Mouse (Mus musculus): ENCODE measurements at regions not wholly inside any gene's neighbourhood (a gene's known extent, or its start where the extent isn't known, plus 50 kb on each side); places are given as distances from the start of the nearest gene placed in this dataset.
A peak's percentile ranks its signal among the peaks of the same experiment; 100 is the strongest.

DNA sequence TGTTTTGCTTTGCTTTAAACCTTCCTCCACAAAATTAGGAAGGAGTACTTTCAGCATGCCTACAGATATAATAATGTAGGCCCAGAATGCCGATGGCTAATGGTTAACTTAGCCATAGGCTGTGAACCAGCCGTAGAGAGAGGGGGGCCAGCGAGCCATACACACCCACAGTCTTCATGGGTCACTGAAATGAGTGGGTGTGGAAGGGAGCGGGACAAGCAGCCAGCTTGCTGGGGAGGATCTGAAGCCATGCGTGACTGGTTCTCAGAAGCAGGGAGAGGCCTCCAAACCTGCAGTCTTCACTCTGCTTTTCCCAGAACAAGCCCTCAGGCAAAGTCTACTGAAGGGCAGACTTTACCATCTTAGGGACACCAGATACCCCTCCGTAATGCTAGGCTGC, 50.8 kb upstream of the Ptpn13 start:
- ATAC-seq (replicated peaks in 1 of 2; ENCODE audit: insufficient read depth in 1 of 2, low FRiP score in 2 of 2, low TSS enrichment in 1 of 2, low read depth in 1 of 2, poor library complexity in 2 of 2, severe bottlenecking in 2 of 2): no peak

DNA sequence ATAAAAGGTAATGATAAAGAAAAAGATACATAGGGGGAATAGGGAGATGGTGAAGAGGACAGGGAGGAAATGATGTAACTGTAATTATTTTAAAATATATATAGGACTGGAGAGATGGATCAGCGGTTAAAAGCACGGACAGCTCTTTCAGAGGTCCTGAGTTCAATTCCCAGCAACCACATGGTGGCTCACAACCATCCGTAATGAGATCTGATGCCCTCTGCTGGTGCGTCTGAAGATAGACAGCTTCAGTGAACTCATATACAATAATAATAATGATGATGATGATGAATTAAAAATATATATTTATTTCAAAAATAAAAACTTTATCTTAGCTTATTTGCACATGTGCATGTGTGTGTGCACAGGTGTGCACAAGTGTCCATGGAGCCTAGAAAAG, 51.9 kb upstream of the Ptpn13 start:
- ATAC-seq (replicated peaks in 1 of 2; ENCODE audit: insufficient read depth in 1 of 2, low FRiP score in 2 of 2, low TSS enrichment in 1 of 2, low read depth in 1 of 2, poor library complexity in 2 of 2, severe bottlenecking in 2 of 2): no peak

DNA sequence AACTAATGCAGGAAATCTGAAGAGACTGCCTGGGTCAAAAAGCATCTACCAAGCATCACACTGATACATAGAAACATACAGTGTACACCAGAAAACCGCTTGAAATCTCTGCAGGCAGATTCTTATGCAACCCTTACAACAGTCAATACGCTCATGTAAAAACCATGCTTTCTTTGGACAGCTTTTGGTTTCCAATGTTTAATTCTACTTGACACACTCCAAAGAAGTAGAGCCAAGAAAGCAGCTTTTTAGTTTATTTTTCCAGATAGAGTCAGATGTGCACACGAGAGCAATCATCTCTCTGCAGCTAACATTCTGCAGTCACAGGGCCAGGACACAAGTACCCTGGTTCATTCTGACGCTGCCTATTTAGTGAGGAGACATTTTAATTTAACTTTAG, 54.5 kb upstream of the Ptpn13 start:
- no peak for ATAC-seq (replicated peaks in 1 of 2; ENCODE audit: insufficient read depth in 1 of 2, low FRiP score in 2 of 2, low TSS enrichment in 1 of 2, low read depth in 1 of 2, poor library complexity in 2 of 2, severe bottlenecking in 2 of 2)

DNA sequence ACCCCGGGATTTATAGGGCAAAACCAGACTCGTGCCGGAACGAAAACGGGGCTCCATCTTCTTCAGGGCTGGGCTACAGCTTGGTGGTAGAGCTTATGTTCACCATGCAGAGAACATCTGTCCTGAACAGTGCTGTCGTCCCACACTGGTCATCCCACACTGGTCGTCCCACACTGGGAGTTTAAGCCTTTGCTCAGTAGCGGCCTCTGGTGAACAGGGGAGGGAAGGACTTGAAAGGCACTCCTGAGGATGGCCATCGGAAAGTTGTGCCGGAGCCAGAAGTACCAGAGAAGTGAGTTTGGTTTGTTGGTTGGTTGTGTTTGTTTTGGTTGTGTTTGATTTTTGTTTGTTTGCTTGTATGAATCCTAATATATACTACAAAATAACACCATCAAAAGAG, 56.0 kb upstream of the Ptpn13 start:
- no peak for ATAC-seq (replicated peaks in 1 of 2; ENCODE audit: insufficient read depth in 1 of 2, low FRiP score in 2 of 2, low TSS enrichment in 1 of 2, low read depth in 1 of 2, poor library complexity in 2 of 2, severe bottlenecking in 2 of 2)

DNA sequence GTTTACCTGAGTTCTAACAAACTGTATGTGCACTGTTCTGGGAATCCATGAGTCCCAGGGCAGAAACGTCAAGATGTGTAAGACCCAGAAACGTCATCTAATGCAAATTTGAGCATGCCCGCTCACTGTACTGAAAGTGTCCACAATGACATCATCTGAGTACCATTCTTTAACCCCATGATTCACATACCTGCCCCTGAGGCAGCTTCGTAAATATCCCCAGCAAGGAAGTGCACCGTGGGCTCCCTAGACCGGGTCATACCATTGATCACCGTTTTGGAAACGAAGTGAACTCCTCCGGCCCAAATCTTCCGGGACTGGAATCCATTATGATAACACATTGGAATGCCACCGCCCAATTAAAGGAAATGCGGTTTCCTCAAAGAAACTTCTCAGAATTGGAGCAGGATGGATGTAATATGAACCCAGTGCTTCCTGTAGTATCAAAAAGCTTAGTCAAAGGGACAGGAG, 57.8 kb upstream of the Ptpn13 start:
- ATAC-seq (replicated peaks in 1 of 2; ENCODE audit: insufficient read depth in 1 of 2, low FRiP score in 2 of 2, low TSS enrichment in 1 of 2, low read depth in 1 of 2, poor library complexity in 2 of 2, severe bottlenecking in 2 of 2): no peak

DNA sequence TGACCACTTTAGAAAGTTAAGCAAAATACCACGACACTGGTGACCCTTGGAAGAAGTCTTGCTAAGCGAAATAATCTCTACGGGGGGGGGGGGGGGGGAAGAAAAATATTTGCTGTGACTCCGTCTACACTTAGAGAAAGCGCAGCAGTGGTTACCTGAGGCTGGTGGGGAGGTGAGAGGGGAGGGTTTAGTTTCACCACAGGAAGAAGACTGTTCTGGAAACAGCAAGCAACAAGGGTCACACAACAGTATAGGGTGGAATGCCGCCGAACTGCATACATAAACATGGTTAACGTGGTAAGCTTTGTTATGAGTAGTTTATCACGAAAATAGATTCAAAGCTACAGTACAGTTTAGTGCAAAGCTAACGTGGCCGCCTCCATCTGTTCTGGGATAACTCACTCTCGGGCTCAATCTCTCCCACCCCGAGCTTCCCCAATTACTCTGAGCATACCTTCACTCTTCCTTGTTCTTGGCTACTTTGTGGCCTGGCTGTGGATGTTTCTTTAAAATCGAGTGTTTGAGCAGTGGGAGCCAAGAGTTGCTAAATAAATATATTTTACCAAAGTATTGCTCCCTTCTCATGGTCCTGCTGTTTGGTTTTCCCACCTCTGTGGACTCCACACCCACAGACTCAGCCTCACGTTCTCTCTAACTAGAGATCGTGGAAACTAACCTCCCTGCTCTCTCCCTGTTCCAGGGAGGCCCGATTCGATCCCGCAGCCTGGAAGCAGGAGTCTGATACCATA, 59.1 kb upstream of the Ptpn13 start:
- no peak for ATAC-seq (replicated peaks in 1 of 2; ENCODE audit: insufficient read depth in 1 of 2, low FRiP score in 2 of 2, low TSS enrichment in 1 of 2, low read depth in 1 of 2, poor library complexity in 2 of 2, severe bottlenecking in 2 of 2)

DNA sequence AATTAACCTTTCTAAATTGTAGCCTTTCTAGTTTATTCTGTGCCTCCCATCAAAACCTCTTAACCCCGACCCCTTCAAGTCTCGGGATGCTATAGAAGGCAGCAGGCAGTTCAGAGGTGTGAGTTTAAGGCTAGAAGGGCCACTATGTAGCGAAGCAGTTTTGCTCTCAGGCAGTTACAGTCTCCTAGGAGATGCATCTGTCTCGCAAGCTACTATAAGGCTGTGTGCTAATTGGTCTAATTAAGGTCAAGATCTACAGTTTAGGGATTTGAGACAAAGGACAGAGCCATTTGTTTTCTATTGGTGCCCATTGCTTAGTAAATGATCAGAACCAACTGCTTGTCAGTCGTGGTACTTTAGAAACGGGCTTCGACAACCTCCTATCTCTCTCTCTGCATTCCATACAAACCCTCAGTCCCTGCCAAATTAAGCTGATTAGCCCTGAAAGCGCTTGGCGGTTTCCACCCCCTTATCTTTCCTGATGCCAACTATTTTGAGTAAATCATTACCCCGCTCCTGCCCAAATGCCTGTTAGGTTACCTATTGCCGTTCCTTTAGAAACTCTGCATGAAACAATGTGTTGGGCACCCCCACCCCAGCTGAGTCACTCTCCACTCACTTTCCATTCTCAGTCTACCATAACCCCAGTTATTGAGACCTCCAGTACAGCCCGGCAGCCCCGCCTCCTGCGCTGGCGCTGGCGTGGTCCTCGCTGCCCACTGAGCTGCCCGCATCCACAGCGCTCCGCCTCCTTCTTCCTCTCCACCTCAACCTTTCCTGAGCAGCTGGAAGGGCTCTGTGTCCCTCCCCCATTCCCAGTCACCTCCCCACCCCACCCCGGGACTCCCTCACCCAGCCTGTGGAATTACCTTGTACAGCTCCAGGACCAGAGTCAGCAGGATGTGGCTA, 59.9 kb upstream of the Ptpn13 start:
- no peak for ATAC-seq (replicated peaks in 1 of 2; ENCODE audit: insufficient read depth in 1 of 2, low FRiP score in 2 of 2, low TSS enrichment in 1 of 2, low read depth in 1 of 2, poor library complexity in 2 of 2, severe bottlenecking in 2 of 2)

DNA sequence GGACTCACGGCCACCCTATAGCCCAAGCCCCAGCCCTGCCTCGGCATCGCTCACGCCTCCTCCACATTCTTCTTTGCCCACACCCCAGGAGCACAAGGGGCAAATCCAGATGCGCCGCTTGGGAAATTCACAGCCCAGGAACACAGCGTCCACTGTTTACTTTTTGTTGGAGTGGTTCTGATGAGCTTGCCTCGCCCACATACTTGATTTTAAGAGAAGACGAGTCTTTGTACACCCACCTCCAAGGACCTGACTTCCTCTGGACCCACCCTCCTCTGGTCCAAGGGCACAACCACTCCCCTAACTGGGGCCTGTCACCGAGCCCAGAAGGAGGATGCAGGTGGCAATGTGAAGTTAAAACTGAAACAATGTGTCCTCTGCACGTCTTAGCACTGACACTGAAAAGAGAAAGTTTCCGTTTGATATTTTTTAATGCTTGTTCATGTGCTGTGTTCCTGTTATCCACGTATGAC, 64.2 kb upstream of the Ptpn13 start:
- ATAC-seq (replicated peaks in 1 of 2; ENCODE audit: insufficient read depth in 1 of 2, low FRiP score in 2 of 2, low TSS enrichment in 1 of 2, low read depth in 1 of 2, poor library complexity in 2 of 2, severe bottlenecking in 2 of 2): peak; percentile 18 to 37; a peak in 3 of 4 replicates

DNA sequence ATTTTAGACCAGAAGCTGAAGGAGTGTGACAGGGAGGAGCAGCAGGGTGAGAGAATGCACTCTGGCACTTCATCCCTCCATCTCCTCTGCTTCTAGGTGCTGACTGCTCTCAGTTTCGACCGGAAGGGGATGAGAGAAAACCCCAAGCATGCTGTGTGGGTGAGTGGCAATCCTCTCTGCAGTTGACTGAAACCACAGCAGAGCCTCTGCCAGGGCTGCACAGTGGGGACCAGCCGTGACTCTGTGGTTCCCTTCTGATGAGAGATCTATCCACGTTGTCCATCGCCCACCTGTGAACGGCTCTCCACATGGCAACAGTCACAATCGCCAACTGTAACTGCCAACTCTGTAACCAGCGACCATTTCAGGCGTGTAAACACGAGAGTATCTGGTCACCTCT, 64.6 kb upstream of the Ptpn13 start:
- ATAC-seq (replicated peaks in 1 of 2; ENCODE audit: insufficient read depth in 1 of 2, low FRiP score in 2 of 2, low TSS enrichment in 1 of 2, low read depth in 1 of 2, poor library complexity in 2 of 2, severe bottlenecking in 2 of 2): peak; percentile 32 to 51

DNA sequence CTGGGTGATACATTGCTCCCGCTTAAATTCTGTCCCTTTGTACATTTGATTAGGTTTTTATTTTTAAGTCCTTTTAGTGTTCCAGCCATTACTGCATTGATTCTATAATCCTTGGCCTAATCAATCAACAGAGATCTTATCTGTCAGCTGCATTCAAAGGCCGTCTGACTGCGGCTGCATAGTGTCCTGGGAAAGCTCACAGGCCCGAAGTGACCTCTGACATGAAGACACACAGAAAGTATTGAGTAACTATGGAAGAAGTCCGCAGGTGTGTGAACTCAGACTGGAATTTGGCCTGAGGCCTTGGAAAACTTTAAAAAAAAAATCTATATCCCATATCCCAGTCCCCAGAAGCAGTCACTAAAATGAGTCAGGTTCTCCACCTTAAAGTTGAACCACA, 67.4 kb upstream of the Ptpn13 start:
- no peak for ATAC-seq (replicated peaks in 1 of 2; ENCODE audit: insufficient read depth in 1 of 2, low FRiP score in 2 of 2, low TSS enrichment in 1 of 2, low read depth in 1 of 2, poor library complexity in 2 of 2, severe bottlenecking in 2 of 2)

DNA sequence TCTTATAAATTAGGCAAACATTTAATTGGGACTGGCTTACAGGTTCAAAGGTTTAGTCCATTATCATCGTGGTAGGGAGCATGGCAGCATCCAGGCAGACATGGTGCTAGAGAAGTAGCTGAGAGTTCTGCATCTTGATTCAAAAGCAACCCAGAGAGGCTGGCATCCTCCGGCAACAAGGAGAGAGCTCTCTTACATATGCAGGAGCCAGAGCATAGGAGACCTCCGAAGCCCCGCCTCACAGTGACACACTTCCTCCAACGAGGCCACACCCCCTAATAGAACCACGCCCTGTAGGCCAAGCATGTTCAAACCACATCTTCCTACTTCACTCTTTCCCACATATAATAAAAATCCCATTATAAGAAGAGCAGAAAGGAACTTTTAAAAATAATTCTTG, 68.5 kb upstream of the Ptpn13 start:
- ATAC-seq (replicated peaks in 1 of 2; ENCODE audit: insufficient read depth in 1 of 2, low FRiP score in 2 of 2, low TSS enrichment in 1 of 2, low read depth in 1 of 2, poor library complexity in 2 of 2, severe bottlenecking in 2 of 2): no peak

DNA sequence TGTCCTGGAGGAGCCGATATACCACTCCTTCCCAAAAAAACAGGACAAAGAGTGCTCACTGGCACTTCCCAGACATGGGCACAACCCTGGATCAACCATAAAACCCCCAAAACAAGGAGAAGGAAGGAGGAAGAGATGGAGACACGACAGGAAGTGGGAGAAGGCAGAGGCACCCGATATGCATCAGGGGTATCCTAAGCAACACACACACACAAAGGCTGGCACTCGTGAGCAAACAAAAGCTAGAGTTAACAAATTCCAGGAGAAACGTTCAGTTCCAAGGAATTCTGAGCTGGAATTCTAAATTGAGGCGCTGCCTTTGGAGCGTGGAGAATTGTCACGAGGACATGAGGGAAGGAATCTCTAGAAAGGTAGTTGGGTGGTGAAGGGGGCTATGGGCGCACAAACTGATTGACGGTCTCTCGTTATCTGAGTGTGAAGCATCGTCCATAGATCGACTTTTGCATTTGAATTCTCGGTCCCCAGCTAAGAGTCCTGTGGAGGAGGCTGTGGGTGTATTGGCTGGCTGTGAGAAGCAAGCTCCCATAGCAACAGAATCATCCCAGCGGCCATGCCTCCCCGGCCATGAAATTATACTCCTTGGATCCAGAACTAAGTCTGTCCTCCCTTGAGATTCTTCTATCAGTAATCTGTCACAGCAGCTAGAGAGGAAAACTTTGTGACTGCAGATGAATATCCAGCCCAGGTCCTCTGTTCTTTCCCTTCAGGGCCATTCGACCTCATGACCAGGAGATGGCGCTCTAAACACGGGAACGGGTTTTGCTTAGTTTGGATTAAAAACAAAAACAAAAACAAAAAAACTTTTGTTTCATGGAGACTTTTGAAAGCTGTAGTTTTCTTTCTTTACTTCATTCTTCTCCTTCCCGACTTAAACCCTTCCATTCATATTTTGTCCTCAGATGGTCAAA, 69.4 kb upstream of the Ptpn13 start:
- ATAC-seq (replicated peaks in 1 of 2; ENCODE audit: insufficient read depth in 1 of 2, low FRiP score in 2 of 2, low TSS enrichment in 1 of 2, low read depth in 1 of 2, poor library complexity in 2 of 2, severe bottlenecking in 2 of 2): no peak

DNA sequence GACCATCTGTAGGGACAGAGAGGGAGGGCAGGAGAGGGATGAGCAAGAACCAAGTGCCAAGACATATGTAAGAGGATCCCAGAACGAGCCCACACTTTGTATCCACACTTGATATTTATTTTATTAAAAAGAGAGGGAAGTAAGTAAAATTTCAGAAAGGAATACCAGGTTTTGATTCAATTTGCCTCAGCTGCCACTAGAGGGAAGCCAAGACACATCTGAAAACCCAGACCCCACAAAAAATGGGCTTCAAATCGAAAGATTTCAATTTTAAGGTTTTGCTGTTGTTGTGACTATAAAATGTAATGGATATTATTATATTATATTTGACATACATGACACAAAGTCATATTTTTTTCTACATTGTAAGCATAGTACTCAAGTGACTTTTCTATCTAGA, 81.1 kb upstream of the Ptpn13 start:
- ATAC-seq (replicated peaks in 1 of 2; ENCODE audit: insufficient read depth in 1 of 2, low FRiP score in 2 of 2, low TSS enrichment in 1 of 2, low read depth in 1 of 2, poor library complexity in 2 of 2, severe bottlenecking in 2 of 2): no peak; a peak in 1 of 4 replicates

DNA sequence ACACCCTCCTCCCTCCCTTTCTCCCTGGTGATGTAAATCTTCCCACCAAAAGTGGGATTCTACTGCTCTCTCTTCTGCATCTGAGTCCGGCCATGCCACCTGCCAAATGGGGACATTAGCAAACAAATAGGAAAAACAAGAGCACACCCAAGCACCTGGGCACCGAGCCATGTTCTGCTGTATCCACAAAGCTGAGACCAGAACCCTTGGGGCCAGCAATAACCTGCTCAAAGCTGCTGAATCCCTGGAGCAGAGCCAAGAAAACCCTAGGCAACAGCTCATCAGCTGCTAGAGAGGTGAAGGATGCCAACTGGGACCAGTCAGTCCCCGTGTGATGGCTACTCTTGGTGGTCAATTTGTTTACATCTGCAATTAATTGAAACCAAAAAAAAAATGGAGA, 83.5 kb upstream of the Ptpn13 start:
- ATAC-seq (replicated peaks in 1 of 2; ENCODE audit: insufficient read depth in 1 of 2, low FRiP score in 2 of 2, low TSS enrichment in 1 of 2, low read depth in 1 of 2, poor library complexity in 2 of 2, severe bottlenecking in 2 of 2): no peak

DNA sequence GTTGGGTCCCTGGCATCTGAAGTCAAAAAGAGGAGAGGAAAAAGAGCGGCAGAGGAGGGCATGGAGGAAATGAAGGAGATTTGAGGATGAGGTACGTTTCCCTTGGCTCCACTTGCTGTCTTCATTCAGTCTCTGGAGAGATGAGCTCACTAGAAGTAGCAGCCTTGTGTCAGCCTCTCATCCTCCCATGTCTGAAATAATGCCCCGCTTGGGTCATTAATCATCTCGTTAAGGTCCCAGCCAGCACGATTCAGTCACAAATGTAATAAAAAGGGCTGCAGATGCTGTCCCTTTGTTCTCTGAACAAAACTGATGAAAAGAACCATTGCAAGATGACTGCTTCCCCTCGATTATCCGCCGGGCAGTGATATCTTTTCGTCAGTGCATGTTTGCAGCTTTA, 84.4 kb upstream of the Ptpn13 start:
- no peak for ATAC-seq (replicated peaks in 1 of 2; ENCODE audit: insufficient read depth in 1 of 2, low FRiP score in 2 of 2, low TSS enrichment in 1 of 2, low read depth in 1 of 2, poor library complexity in 2 of 2, severe bottlenecking in 2 of 2)

DNA sequence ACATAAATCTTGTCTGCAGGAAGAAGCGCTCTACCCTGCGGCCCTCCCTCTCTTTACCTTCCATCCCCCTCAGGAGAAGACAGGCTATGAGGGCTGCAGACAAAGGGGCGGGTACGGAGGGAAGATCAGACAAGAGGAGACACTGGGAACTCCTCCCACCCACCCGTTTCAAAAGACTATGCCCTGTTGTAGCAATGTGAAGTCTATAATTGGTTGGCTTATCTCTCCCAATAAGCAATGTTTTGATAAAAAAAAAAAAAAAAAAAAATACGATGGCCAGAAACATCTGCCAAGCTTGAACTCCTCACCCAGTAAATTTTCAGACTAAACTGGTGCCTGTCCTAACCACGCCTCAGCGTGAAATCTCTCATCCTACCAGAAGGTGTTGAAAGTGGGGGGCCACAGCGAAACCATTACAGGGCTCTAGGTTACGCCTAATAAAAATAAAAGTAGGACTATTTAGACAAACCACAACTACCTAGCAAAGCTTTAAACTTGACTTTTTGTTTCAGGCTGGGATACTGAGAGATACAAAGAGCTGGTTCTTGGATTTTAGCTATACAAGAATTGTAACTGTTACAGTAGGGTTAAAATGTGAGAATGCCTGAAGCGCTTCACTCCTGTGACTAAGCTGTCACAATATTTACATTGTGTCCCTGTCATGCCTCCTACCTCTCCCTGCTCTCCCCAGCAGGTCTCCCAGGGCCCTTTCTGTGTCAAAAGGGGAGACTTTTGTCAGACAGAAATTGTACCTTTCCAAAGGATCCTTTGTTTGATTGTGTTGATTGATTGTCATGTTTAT, 88.1 kb upstream of the Ptpn13 start:
- ATAC-seq (replicated peaks in 1 of 2; ENCODE audit: insufficient read depth in 1 of 2, low FRiP score in 2 of 2, low TSS enrichment in 1 of 2, low read depth in 1 of 2, poor library complexity in 2 of 2, severe bottlenecking in 2 of 2): no peak

Measured in hematopoietic stem cell, adult 5-6 weeks (primary cell).